Mouse (Mus musculus) lung, postnatal 14 days (tissue): ENCODE measurements around the gene Itln1.

Experiments used
- DNase-seq: peaks from one replicate; pipeline ENCODE4 v3.0.0; 2021

The Itln1 gene

DNA sequence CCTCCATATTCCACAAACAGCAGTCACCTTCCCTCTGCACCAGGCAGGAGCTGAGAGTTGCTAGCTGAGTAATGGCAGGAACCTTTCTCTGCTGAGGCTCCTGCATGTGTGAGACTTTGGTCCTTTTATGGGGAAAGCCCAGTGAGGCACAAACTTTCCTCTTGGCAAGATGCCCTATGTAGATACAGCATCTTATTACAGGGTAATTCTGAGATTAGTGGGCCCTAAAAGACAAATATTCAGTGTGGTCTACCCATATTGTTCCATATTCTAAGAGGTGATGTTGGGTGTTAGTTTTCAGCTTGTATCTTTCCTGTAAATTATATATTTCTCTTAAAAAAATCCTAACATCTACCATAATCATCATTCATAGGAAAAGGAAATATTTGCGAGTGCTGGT lies at the start of gene Itln1:
TSS of gene Itln1 (minus strand) at position 101 of the 400 bp plus-strand sequence.
- DNase-seq, result no peak

DNA sequence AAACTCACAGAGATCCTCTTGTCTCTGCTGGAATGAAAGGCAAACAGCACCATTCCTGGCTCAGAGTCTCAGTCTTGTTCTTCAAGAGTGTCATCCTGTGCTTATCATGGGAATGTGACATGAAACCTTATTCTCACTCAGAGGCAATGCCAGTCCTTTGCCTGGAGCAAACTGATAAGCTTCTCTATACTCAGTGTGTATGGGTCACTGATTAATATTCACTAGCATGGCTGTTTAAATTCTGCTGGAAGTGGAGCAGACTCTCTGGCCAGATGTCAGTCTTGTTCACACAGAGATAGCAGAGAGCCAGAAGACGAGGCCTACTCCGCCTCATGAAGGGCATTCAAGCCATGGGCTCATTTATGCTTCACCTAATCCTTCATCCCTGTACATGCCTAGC lies 49.5 kb upstream of the Itln1 start:
- DNase-seq, result no peak

GRCm38 (mm10) chr1:171577168-171577567 lies 42.1 kb upstream of the Itln1 start:
- DNase-seq, result no peak

- DNase-seq, result no peak
Measured at GRCm38 (mm10) chr1:171568436-171568835, 33.3 kb upstream of the Itln1 start.

DNA sequence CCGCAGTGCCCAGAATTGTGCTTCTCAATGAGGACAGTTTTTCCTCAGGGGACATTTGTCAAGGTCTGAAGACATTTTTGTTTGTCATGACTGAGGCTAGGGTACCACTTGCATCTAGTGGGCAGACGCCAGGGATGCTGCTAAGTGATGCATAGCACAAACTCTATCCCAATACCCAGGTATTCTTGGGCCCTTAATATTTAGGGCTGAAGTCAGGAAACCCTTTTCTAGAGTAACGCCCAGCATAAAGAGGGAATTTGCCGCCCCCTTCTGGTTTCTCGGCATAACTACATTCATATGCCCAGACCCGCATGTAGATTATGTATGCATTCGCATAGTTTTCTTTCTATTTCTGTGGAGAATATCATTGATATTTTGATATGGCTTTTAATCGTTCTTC lies 31.7 kb upstream of the Itln1 start:
- DNase-seq, result peak; percentile 62

DNA sequence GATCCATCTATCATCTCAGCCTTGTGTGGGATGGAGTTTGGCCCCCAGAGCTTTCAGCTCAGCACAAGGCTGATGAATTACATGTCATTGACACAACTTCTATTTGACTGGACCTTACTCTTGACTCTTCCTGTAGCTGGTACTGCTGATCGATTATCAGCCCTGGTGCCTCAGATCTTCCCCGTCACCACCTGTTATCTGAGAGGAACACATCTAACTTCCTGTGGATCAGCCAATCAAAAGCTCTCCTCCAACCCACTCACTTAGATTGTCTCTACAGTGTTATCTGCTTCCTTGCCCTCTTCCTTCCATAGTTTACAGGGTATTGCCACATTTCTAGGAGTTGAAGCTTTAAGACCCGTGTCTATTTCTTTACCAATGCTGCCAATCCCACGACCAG lies 30.8 kb upstream of the Itln1 start:
- DNase-seq, result no peak

DNA sequence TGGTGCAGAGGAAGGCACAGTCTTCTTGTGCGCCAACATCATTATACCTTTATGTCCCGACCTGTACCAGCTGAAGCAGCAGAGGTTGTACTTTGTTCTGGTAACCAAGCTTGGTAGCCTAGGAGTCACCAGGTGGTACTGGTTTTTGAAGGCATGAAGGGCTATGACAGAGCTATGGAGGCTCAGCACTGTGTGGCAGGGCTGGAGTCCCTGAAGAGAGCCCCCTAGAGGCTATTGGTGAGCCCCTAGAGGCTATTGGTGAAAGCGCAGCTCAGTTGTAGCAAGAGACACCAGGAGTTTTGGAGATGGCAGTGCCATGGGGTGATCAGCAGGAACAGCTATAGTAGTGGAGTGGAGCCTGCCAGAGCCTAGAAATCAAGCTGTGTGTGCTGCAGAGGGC lies 29.2 kb upstream of the Itln1 start:
- DNase-seq, result peak; percentile 14

DNA sequence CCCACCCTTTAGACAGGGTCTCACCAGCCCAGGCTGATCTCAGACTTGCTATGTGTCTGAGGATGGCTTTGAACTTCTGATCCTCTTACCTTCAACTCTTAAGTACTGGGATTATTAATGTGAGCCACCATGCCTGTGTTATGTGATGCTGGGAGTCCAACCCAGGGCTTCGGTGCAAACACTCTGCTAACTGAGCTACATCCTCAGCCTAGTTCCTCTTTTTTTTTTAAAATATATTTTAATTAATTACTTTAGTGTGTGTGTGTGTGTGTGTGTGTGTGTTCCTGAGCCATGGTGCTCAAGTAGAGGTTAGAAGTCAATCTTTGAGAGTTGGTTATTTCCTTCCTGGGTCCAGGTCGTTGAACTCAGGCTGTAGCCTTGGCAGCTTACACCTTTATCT lies 27.9 kb upstream of the Itln1 start:
- no peak for DNase-seq

- DNase-seq, result peak; percentile 9
Measured at GRCm38 (mm10) chr1:171561639-171562225, 26.6 kb upstream of the Itln1 start.

- DNase-seq, result no peak
Measured at GRCm38 (mm10) chr1:171561200-171561599, 26.1 kb upstream of the Itln1 start.

- no peak for DNase-seq
Measured at GRCm38 (mm10) chr1:171560262-171560661, 25.2 kb upstream of the Itln1 start.

DNA sequence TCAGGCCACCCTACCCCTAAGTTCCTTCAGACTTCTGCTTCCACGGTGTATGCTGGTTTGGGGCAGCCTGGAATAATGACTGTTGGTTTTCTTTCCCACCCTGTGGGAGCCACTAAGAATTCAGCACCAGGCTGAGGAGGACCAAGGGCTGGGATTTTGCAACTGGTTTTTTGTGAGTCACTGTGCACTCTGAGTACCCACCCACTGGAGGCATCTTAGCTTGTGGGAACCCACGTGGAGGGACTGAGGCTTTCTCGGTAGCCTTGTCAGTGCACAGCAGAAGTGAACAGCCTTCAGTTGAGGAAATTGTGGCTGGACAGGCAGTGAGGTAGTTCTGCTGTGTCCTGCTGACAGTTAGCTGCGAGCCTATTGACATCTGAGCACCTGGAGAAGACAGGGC lies 23.8 kb upstream of the Itln1 start, which contains the start of gene Cd244a:
TSS of gene Cd244a (plus strand) at position 296 of the 400 bp plus-strand sequence.
- peak; percentile 5 for DNase-seq

DNA sequence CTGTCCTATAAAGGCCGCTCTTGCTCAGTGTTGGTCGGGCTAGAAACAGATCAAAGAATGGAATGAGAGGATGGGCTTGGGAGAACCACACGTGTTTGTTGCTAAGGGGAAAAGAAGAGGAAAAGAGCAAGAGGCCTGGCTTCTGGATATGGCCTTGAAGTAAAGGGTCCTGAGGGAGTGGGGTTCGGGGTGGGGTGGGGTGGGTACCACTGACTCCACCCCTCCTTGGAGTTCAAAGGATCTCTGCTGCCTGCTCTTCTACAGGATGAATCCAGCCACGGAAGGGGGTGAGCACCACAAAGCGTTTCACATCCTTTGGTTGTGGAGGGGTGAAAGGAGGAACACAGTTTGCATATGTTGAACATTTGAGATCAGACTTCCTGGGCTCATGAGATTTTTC lies 23.3 kb upstream of the Itln1 start:
- no peak for DNase-seq

DNA sequence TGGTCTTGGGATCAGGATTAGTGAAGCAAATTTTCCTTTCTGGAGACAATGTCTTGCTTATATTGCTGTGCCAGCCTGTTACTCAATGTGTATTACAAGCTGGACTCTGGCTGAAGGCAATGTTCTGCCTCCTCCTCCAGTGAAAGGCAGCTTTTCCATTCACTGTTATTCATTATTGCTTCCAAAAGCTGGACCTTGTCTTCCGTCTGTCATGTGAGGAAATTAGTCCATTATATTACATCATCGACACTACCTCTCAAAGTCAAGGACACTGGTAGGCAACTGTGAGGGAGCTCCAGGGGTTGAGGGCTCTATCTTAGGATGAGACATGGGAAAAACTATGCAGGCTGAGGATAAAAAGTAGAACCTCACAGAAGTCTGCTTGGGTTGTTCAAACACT lies 21.3 kb upstream of the Itln1 start:
- no peak for DNase-seq

- DNase-seq, result no peak
Measured at GRCm38 (mm10) chr1:171553359-171554341, 18.6 kb upstream of the Itln1 start.

DNA sequence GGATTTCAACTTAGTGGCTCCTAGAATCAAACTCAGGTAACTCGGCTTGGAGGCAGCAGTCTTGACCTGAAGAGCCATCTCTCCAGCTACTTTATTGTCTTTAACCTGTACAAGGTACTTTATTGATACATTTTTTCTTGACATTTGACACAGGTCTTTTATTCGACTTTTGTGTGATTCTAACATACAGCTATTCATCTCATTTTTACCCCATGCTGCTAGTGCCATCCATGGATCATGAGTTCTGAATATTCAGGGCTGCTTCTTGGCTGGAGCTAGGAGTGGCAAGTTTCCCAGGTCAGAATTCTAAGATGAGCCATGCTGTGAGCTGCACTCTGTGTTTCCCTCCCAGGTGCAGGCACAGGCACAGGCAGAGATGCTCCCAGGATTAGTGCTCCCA lies 17.1 kb upstream of the Itln1 start:
- DNase-seq, result no peak

GRCm38 (mm10) chr1:171551326-171551725 lies 16.2 kb upstream of the Itln1 start:
- DNase-seq, result no peak

DNA sequence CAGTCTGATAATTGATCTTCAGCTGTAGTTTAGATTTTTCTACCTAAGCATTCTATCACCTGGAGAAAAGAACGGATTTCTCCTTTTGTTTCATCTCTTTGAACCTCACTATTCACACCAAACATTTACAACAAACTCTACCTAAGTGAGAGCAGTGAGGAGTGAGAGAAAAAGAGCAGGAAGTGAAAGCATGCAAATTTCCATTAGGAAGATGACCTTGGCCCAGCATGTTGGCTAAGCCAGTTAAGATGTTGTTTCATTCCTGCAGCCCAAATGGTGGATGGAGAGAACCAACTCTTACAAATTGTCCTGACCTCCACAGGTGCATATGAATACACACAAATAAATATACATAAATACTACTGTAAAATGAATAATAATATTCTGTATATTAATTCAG lies 5.6 kb upstream of the Itln1 start:
- no peak for DNase-seq

- no peak for DNase-seq
Measured at GRCm38 (mm10) chr1:171534557-171534956, 537 bp downstream of the Itln1 start.

DNA sequence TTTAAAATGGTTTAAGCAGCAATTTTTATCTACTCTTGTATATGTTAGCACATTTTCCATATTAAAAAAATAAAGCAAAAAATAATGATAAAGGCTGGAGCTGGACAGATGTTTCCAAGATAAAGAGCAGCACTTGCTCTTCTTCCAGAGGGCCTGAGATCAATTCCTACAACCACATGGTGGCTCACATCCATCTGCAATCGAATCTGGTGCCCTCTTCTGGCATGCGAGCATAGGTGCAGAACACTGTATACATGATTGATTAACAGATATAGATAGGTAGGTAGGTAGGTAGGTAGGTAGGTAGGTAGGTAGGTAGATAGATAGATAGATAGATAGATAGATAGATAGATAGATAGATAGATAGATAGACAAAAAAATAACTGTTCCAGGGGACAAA lies 2.3 kb downstream of the Itln1 start:
- no peak for DNase-seq

DNA sequence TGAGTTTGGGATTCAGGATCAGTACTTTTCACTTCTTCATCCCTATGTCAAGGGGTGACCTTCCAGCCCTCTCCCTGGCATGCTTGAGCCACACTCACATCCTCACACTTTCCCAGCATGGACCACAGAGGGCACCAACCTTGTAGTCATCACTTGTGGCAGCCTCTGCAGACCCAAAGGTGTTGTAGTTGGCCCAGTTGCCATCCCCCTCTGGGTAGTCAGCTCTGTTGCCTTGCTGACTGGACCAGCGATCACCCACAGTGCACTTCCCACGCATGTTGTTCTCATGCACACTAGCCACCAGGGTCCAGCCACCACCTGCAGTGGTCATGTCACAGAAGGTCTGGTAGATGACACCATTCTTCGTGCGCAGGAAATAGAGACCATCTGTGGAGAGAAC lies 3.7 kb downstream of the Itln1 start:
- DNase-seq, result no peak

DNA sequence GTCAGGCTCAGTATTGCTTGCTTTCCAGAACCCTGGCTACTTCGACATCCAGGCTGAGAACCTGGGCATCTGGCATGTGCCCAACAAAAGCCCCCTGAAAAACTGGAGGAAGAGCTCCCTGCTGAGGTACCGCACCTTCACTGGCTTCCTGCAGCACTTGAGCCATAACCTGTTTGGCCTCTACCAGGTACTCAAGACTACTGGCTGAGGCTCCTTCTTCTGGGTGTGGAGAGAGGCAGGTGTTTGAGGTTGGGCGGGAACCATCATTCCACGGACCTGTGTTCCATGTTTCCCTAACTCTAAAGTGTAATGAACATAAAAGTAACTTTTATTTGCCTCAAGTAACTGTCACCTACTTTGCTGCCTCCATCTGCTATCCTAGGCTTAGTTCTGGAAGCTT lies 19.5 kb downstream of the Itln1 start:
- no peak for DNase-seq

DNA sequence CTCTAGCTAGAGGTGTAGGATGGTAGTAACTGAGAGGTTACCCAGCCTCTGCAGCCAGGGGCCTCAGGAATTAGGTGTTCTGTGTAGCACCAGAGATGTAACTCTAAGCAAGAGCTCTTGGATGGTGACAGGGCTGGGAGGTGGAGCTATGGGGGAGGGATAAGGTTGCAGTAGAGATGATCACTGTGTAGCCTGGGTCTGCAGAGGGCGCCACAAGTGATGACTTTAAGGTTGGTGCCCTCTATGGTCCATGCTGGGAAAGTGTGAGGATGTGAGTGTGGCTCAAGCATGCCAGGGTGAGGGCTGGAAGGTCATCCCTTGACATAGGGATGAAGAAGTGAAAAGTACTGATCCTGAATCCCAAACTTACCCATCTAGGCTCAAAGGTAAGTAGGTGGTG lies 20.1 kb downstream of the Itln1 start:
- no peak for DNase-seq

DNA sequence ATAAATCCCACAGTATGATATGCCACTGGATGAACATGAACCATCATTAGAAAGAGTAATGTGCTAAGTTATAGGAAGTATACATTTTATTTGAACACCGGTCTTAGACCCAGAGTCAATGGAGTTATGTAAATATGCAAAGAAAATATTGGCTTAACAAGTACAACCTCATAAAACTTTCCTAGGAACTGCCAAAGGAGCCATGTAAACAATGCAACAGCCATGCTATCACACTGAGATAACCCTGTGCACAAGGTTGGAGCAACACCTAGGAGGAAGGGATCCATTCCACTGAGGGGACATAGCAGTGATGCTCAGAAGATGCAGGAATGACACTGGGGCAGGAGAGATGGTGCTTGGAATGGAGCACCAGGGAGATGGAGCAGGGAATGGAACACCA lies 21.3 kb downstream of the Itln1 start:
- no peak for DNase-seq
